Mouse (Mus musculus) brain, embryonic 14.5 days (tissue): ENCODE data around the gene Tmem178b.

Source experiments
- CTCF ChIP-seq: fragments of 200-500 bp; IDR thresholded peaks from 2 replicates; pipeline ENCODE4 v1.5.1; 2012; ENCODE audit warnings: inconsistent platforms, mild to moderate bottlenecking, moderate library complexity, borderline replicate concordance; ENCODE audit not compliant: insufficient read depth, insufficient read length; ENCODE audit errors: extremely low read depth
- POLR2A ChIP-seq: fragments of 200-500 bp; IDR thresholded peaks from 2 replicates; pipeline ENCODE4 v1.6.1; 2012; ENCODE audit warnings: mild to moderate bottlenecking, inconsistent platforms, borderline replicate concordance; ENCODE audit not compliant: poor library complexity, insufficient read depth, insufficient read length, severe bottlenecking; ENCODE audit errors: extremely low read depth

GRCm38 (mm10) chr6:39896500-39896899, 23.4 kb downstream of the Tmem178b start:
- no peak for TF ChIP-seq CTCF
- TF ChIP-seq POLR2A = no peak
